Mouse (Mus musculus): ENCODE data around the gene Ccl1. TPM values are rescaled to one million over a fixed set of nuclear protein-coding genes. Genes with fewer than 3 reads are reported as not detected.

Gene Ccl1
- polyA plus RNA-seq, 1 experiment from 2014 or later, result not detected

- ATAC-seq (no peak), DNase-seq (no peak)
- Histone ChIP-seq H3K4me1 (ENCODE audit: insufficient read depth) (no peaks in the 10 kb centered on the region), H3K27me3 (ENCODE audit: insufficient read depth, low read length) (no peaks in the 10 kb centered on the region), H3K9me3 (ENCODE audit: low read length) (no peaks in the 10 kb centered on the region), H3K4me2 (ENCODE audit: low read depth, low read length) (no peak overlapping the region), H3K9ac (replicated peaks) (no peak overlapping the region), H3K4me3 (ENCODE audit: low read depth, low read length) (no peak overlapping the region), H3K27ac (ENCODE audit: low read depth) (no peak overlapping the region), H3K36me3 (replicated peaks; ENCODE audit: insufficient read depth, low read length) (no peaks in the 10 kb centered on the region)
- WGBS (ENCODE audit: insufficient replicate concordance), result 73% methylated on average over 2 of the region's 2 CpGs
- TF ChIP-seq CTCF (IDR thresholded peaks at IDR 0.05; ENCODE audit: low read depth) (no peak), EP300 (IDR thresholded peaks at IDR 0.05; ENCODE audit: low read depth) (no peak)
These were observed 169.3 kb downstream of the Ccl1 start for GRCm38 (mm10) chr11:82136196-82136595.

DNA sequence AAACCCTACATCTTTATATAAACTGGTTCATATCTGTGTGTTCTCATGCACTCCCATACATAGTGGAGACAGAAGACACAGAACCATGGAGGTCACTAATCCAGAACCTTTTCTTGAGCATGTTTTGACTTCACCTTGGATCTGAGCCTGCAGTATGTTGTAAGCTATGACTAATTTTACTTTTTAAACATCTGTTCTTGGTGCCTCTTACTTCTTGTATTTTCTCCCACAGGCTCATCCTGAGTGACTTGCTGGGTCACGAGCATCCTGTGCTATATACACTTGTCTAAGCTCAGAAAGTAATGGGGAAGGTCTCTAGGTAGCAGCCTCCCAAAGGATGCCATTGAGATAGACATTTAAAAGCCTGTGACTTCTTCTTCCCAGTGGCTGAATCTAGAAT lies 172.5 kb downstream of the Ccl1 start:
- no peaks in the 10 kb centered on the region for H3K27me3 ChIP-seq (ENCODE audit: insufficient read depth, low read length)
- DNase-seq (no peak), ATAC-seq (no peak)
- no peak for TF ChIP-seq CTCF (IDR thresholded peaks at IDR 0.05; ENCODE audit: low read depth)
- TF ChIP-seq EP300 (IDR thresholded peaks at IDR 0.05; ENCODE audit: low read depth), result no peak
- no peaks in the 10 kb centered on the region for H3K9me3 ChIP-seq (ENCODE audit: low read length)
- H3K4me1 ChIP-seq (ENCODE audit: insufficient read depth), result no peaks in the 10 kb centered on the region
- no peak overlapping the region for H3K27ac ChIP-seq (ENCODE audit: low read depth)
- no peak overlapping the region for H3K4me2 ChIP-seq (ENCODE audit: low read depth, low read length)
- H3K4me3 ChIP-seq (ENCODE audit: low read depth, low read length), result no peak overlapping the region
- no peak overlapping the region for H3K9ac ChIP-seq (replicated peaks)
- WGBS (ENCODE audit: insufficient replicate concordance), result 54% methylated on average over 1 of the region's 1 CpGs
- H3K36me3 ChIP-seq (replicated peaks; ENCODE audit: insufficient read depth, low read length), result no peaks in the 10 kb centered on the region

Other genes with a start within 250 kb of the Ccl1 start
- gene Ccl11, start 247.9 kb downstream of the Ccl1 start, polyA plus RNA-seq (2015; fragmentation: Nextera tagmentation; extraction: Ambion mirVana), result 0.09 TPM in 1 of 2 replicates, not detected in the other
- 0.88 and 1.4 TPM in 2 replicates for gene Ccl12, start 203.8 kb downstream of the Ccl1 start, polyA plus RNA-seq (2015; fragmentation: Nextera tagmentation; extraction: Ambion mirVana)
- gene Ccl8, start 190.5 kb downstream of the Ccl1 start, polyA plus RNA-seq (2015; fragmentation: Nextera tagmentation; extraction: Ambion mirVana), result 0.24 and 0.39 TPM in 2 replicates
- 0.40 TPM in 2 replicates for gene Tmem132e, start 83.2 kb upstream of the Ccl1 start, polyA plus RNA-seq (2015; fragmentation: Nextera tagmentation; extraction: Ambion mirVana)

Data from liver, postnatal 0 days (tissue).